Mouse (Mus musculus) midbrain, embryonic 10.5 days (tissue): ENCODE results near the gene Camta1. TPM values are rescaled to one million over a fixed set of nuclear protein-coding genes. Genes with fewer than 3 reads are reported as not detected.

Experiments used
- DNase-seq: peaks from one replicate; pipeline ENCODE4 v3.0.0-alpha.2; 2017; ENCODE audit warnings: low spot score
- H3K27ac ChIP-seq: fragments of 300-500 bp; sonication (generic); replicated peaks from 2 replicates; pipeline ENCODE4 v1.5.1; 2016; ENCODE audit warnings: mild to moderate bottlenecking
- H3K27me3 ChIP-seq: fragments of 300-500 bp; sonication (generic); 2 replicates; pipeline ENCODE4 v1.6.1; 2016; ENCODE audit warnings: low read depth, mild to moderate bottlenecking; ENCODE audit not compliant: poor library complexity, severe bottlenecking
- H3K36me3 ChIP-seq: fragments of 300-500 bp; sonication (generic); 2 replicates; pipeline ENCODE4 v1.6.1; 2016; ENCODE audit warnings: mild to moderate bottlenecking, moderate library complexity
- H3K4me1 ChIP-seq: fragments of 300-500 bp; sonication (generic); 2 replicates; pipeline ENCODE4 v1.6.1; 2016
- H3K4me3 ChIP-seq: fragments of 300-500 bp; sonication (generic); 2 replicates; pipeline ENCODE4 v1.5.1; 2016; ENCODE audit warnings: mild to moderate bottlenecking, moderate library complexity
- H3K9me3 ChIP-seq: fragments of 300-500 bp; sonication (generic); replicated peaks from 2 replicates; pipeline ENCODE4 v1.6.1; 2016; ENCODE audit warnings: mild to moderate bottlenecking
- WGBS: fragments of 180-500 bp; shearing (Covaris S2); methylation state at CpG from one replicate; pipeline ENCODE4 v1.1.7; 2016; 5-methylcytosine and 5-hydroxymethylcytosine counted together
- polyA plus RNA-seq: library from polyadenylated mRNA; unstranded; fragments of >200 nt; fragmentation: Nextera tagmentation; extraction: Ambion mirVana; gene quantifications from 2 replicates; pipeline ENCODE4 v1.2.1, GENCODE M21; 2016

Camta1 gene
- polyA plus RNA-seq, 1 experiment from 2014 or later, result 137 TPM

GRCm38 (mm10) chr4:151586074-151586473 is 275.6 kb downstream of the Camta1 start:
- no peak overlapping the region for H3K4me3 ChIP-seq
- H3K27me3 ChIP-seq, result no peaks in the 10 kb centered on the region
- DNase-seq, result no peak
- H3K9me3 ChIP-seq, result no peaks in the 10 kb centered on the region
- H3K27ac ChIP-seq, result no peak overlapping the region
- WGBS, result 56% methylated on average over 9 of the region's 9 CpGs
- H3K4me1 ChIP-seq, result peaks cover 14% of the 10 kb centered on the region; the same call in 1 of the 2 replicates
- no peaks in the 10 kb centered on the region for H3K36me3 ChIP-seq

DNA sequence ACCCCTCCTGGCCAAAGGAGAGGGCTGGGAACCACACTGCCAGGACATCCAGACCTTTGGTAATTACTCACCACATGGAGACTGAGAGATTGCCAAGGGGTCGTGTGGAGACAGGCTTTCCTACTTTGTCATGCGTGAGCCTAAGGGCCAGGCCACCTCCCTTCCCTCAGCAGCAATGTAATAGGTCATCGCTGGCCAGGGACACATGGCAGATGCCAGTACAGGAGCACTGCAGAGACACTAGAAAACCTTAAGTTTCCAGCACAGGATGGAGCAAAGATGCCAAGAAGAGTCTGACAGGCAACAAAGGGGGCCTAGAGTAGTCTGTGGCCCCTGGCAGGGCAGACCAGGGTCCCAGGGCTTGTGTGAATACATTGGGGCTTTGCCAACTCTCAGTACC is 283.7 kb downstream of the Camta1 start:
- no peaks in the 10 kb centered on the region for H3K9me3 ChIP-seq
- no peaks in the 10 kb centered on the region for H3K27me3 ChIP-seq
- WGBS, result 80% methylated on average over 3 of the region's 3 CpGs
- no peak overlapping the region for H3K4me3 ChIP-seq
- DNase-seq, result no peak
- H3K36me3 ChIP-seq, result no peaks in the 10 kb centered on the region
- H3K27ac ChIP-seq, result no peak overlapping the region
- H3K4me1 ChIP-seq, result peaks cover 13% of the 10 kb centered on the region

GRCm38 (mm10) chr4:151576291-151577108 is 285.2 kb downstream of the Camta1 start:
- Histone ChIP-seq H3K27me3 (no peaks in the 10 kb centered on the region), H3K4me1 (peaks cover 20% of the 10 kb centered on the region), H3K4me3 (no peak overlapping the region), H3K9me3 (no peaks in the 10 kb centered on the region), H3K27ac (no peak overlapping the region), H3K36me3 (no peaks in the 10 kb centered on the region)
- DNase-seq, result no peak
- 82% methylated on average over 15 of the region's 15 CpGs for WGBS

- Histone ChIP-seq H3K9me3 (no peaks in the 10 kb centered on the region), H3K4me1 (peaks cover 44% of the 10 kb centered on the region), H3K27ac (no peak overlapping the region; the same call in 1 of the 2 replicates), H3K27me3 (no peaks in the 10 kb centered on the region), H3K4me3 (no peak overlapping the region), H3K36me3 (no peaks in the 10 kb centered on the region)
- no peak for DNase-seq
- WGBS, result 70% methylated on average over 5 of the region's 5 CpGs
Observed at GRCm38 (mm10) chr4:151572716-151573115, 289.0 kb downstream of the Camta1 start.

- Histone ChIP-seq H3K27ac (no peak overlapping the region), H3K4me3 (no peak overlapping the region), H3K4me1 (peaks cover 69% of the 10 kb centered on the region), H3K27me3 (no peaks in the 10 kb centered on the region; the same call in 1 of the 2 replicates), H3K36me3 (no peaks in the 10 kb centered on the region), H3K9me3 (no peaks in the 10 kb centered on the region)
- DNase-seq, result no peak
- WGBS, result 89% methylated on average over 3 of the region's 3 CpGs
Observed at GRCm38 (mm10) chr4:151569586-151569985, 292.1 kb downstream of the Camta1 start.

GRCm38 (mm10) chr4:151568887-151569286 is 292.8 kb downstream of the Camta1 start:
- Histone ChIP-seq H3K36me3 (no peaks in the 10 kb centered on the region), H3K27me3 (no peaks in the 10 kb centered on the region; the same call in 1 of the 2 replicates), H3K9me3 (no peaks in the 10 kb centered on the region), H3K4me3 (no peak overlapping the region), H3K27ac (peak overlapping the region; percentile 73), H3K4me1 (peaks cover 76% of the 10 kb centered on the region)
- 63% methylated on average over 7 of the region's 7 CpGs for WGBS
- no peak for DNase-seq

DNA sequence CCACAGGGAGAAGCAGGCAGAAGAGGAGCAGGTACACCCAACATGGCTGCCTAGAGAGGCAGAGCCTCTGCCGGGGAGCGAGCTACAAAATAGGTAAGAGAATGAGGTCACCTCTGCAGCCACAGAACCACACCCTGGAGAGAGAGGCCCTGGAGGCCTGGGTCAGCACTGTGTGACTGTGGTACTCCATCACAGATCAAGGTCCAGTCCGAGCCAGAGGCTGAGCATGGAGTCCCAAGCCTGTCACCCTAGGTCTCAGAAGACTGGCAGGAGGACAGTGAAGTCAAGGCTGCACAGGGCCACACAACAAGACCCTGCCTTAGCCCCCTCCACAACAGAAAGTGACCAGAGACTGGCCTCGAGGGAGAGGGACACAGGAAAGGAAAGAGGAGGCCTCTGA is 294.6 kb downstream of the Camta1 start:
- H3K27me3 ChIP-seq, result no peaks in the 10 kb centered on the region; the same call in 1 of the 2 replicates
- peak overlapping the region; percentile 63; the same call in 1 of the 2 replicates for H3K27ac ChIP-seq
- WGBS, result 85% methylated on average over 4 of the region's 4 CpGs
- DNase-seq, result no peak
- no peaks in the 10 kb centered on the region for H3K9me3 ChIP-seq
- peaks cover 62% of the 10 kb centered on the region for H3K4me1 ChIP-seq
- no peak overlapping the region for H3K4me3 ChIP-seq
- no peaks in the 10 kb centered on the region for H3K36me3 ChIP-seq

DNA sequence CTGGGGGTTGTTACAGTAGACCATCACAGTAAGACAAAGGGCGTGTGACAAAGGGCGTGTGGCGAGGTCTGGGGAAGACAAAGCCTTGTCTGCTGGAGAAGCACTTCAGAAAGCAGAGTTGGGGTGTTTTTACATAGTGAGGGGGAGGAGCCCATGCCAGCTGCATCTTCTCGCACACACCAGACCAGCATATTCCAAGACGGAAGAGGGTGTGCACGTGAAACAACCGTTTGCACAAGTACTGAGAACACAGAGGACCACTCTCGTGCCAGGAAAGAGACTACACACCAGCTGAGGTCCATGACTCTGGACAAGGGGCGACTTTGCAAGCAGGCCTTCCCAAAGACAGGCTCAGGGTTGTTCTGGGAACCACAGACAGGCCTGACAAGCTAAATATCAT is 306.2 kb downstream of the Camta1 start:
- 89% methylated on average over 9 of the region's 9 CpGs for WGBS
- no peaks in the 10 kb centered on the region for H3K9me3 ChIP-seq
- DNase-seq, result no peak
- H3K4me3 ChIP-seq, result no peak overlapping the region
- no peak overlapping the region for H3K27ac ChIP-seq
- no peaks in the 10 kb centered on the region for H3K36me3 ChIP-seq
- peaks cover 12% of the 10 kb centered on the region for H3K4me1 ChIP-seq
- H3K27me3 ChIP-seq, result no peaks in the 10 kb centered on the region

DNA sequence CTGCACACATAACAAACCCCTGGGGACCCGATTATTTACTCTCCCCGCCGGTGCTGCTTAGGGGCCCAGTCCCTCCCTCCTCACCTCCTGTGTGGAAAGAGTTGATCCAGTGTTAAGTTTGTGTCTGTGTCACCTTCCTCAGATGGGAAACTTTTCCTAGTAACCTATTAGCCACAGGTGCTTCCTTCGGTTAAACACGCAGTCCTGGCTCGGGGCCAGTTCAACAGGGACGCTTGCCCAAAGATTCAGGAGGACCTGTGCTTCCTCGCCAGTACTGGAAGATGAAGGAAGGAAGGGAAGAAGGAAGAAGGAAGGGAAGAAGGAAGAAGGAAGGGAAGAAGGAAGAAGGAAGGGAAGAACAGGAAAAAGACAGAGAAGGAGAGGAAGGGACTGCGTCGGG is 312.2 kb downstream of the Camta1 start:
- Histone ChIP-seq H3K27ac (no peak overlapping the region), H3K9me3 (no peaks in the 10 kb centered on the region), H3K27me3 (no peaks in the 10 kb centered on the region), H3K4me1 (peaks cover 20% of the 10 kb centered on the region), H3K4me3 (no peak overlapping the region), H3K36me3 (no peaks in the 10 kb centered on the region)
- 75% methylated on average over 10 of the region's 10 CpGs for WGBS
- DNase-seq, result no peak

GRCm38 (mm10) chr4:151545452-151545851 is 316.2 kb downstream of the Camta1 start:
- H3K9me3 ChIP-seq, result no peaks in the 10 kb centered on the region
- WGBS, result 90% methylated on average over 3 of the region's 3 CpGs

DNA sequence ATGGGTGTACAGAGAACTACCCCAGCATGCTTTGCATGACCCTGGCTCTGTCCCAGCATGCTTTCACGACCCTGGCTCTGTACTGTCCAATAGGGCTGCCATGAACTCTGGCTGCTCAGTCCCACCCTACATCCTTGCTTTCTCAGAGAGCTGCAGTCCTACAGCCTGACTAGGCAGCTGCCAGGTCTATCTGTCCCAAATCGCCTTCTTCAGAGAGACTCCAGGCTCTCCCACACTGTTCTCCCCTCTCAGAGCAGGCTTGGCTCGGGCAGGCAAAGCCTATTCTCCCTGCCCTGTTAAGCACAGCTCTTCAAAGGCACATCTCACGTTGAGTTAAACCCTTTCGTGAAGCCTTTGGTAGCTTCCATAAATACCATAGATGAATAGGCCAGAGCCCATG is 317.5 kb downstream of the Camta1 start:
- H3K4me3 ChIP-seq, result no peak overlapping the region
- 60% methylated on average over 5 of the region's 5 CpGs for WGBS

More at GRCm38 (mm10) chr4:151545452-151545851, 316.2 kb downstream of the Camta1 start:
- no peaks in the 10 kb centered on the region for H3K36me3 ChIP-seq
- no peak for DNase-seq
- peaks cover 26% of the 10 kb centered on the region for H3K4me1 ChIP-seq
- H3K27ac ChIP-seq, result no peak overlapping the region
- H3K4me3 ChIP-seq, result no peak overlapping the region
- peaks cover 9% of the 10 kb centered on the region; the same call in 1 of the 2 replicates for H3K27me3 ChIP-seq

GRCm38 (mm10) chr4:151540546-151540945 is 321.1 kb downstream of the Camta1 start:
- H3K4me3 ChIP-seq, result no peak overlapping the region
- peak overlapping the region; percentile 69; the same call in 1 of the 2 replicates for H3K27ac ChIP-seq
- WGBS, result 75% methylated on average over 6 of the region's 6 CpGs
- H3K9me3 ChIP-seq, result no peaks in the 10 kb centered on the region
- peaks cover 59% of the 10 kb centered on the region for H3K4me1 ChIP-seq
- H3K36me3 ChIP-seq, result no peaks in the 10 kb centered on the region
- H3K27me3 ChIP-seq, result peaks cover 20% of the 10 kb centered on the region; the same call in 1 of the 2 replicates
- DNase-seq, result no peak

More for the DNA sequence above, 317.5 kb downstream of the Camta1 start:
- no peaks in the 10 kb centered on the region for H3K36me3 ChIP-seq
- H3K4me1 ChIP-seq, result peaks cover 29% of the 10 kb centered on the region
- H3K27ac ChIP-seq, result 0 out of 2 replicates have a peak overlapping the region, but pooled peaks have one; percentile 6
- H3K27me3 ChIP-seq, result peaks cover 20% of the 10 kb centered on the region; the same call in 1 of the 2 replicates
- no peak for DNase-seq
- no peaks in the 10 kb centered on the region for H3K9me3 ChIP-seq

DNA sequence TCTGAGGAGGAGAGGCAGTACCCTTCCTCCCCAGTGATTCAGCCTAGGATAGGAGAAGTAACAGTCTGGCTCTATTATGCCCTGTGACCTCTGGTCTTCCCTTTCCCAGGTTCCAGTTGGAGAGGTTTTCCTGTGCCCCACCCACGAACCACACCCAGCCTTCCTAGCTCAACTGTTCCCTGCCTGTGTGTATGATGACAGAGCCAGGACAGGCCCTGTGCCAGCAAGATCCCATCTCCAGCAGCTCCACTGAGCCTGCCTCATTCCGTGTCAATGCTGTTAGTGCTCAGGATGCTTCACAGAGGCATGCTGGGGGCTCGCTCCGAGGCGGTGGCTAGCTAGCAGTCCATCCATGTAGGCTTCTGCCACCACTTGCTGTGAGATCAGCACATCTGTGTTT is 321.8 kb downstream of the Camta1 start:
- Histone ChIP-seq H3K4me3 (no peak overlapping the region), H3K4me1 (peaks cover 59% of the 10 kb centered on the region), H3K27ac (peak overlapping the region; percentile 69; the same call in 1 of the 2 replicates), H3K27me3 (peaks cover 20% of the 10 kb centered on the region; the same call in 1 of the 2 replicates), H3K36me3 (no peaks in the 10 kb centered on the region), H3K9me3 (no peaks in the 10 kb centered on the region)
- DNase-seq, result no peak
- WGBS, result 86% methylated on average over 5 of the region's 5 CpGs
